ENCODE assay signal across 32 mouse cellular contexts in the genomic region with DNA sequence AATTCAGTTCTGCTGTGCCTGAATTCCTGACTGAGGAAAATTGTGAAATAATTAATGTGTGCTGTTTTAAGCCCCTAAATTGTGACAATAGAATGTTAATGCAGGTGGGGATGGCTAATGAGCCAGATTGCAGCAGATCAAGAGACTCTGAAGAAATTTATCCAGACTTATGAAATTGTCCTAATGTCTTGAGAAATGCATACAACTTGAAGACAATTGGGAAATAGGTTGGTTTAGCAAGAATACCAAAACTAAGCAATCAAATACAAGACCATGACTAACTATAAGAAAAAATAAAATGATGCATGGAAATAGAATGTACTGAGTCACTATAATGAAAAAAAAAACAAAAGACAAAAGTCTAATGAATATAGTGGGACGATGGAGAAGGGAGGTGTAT.
DNase-seq lines count a peak whose midpoint lies in the region; ATAC-seq lines count a peak whose summit lies in the region.
"Had no signal": no experiment of that assay in that cellular context is flagged by ENCODE, and none has a peak within 500 bp of the region (broad histone marks: within the 10 kb centered on the region; RNA-seq: fewer than 3 reads in every experiment).

No protein-coding gene starts in this region.

- no peaks in the 10 kb centered on the region for H3K36me3 ChIP-seq in hindbrain, embryonic 16.5 days (ENCODE audit: control insufficient read depth, insufficient read depth, low read length)
- H3K36me3 ChIP-seq: embryonic facial prominence, embryonic 10.5 days; embryonic facial prominence, embryonic 13.5 days; forebrain, embryonic 12.5 days; forebrain, embryonic 15.5 days; G1E; heart, embryonic 12.5 days; heart, embryonic 15.5 days; hindbrain, embryonic 10.5 days; hindbrain, embryonic 13.5 days had no signal

- H3K4me2 ChIP-seq in hindbrain, embryonic 16.5 days (ENCODE audit: low read length) = no peak overlapping the region
- H3K4me2 ChIP-seq: embryonic facial prominence, embryonic 13.5 days; forebrain, embryonic 12.5 days; forebrain, embryonic 15.5 days; heart, embryonic 12.5 days; heart, embryonic 15.5 days; hindbrain, embryonic 13.5 days had no signal

- no peaks in the 10 kb centered on the region; the same call in 1 of the 2 replicates for H3K27me3 ChIP-seq in hindbrain, embryonic 16.5 days (replicated peaks; ENCODE audit: control insufficient read depth, insufficient read depth, low read length)
- H3K27me3 ChIP-seq: CH12.LX; embryonic facial prominence, embryonic 13.5 days; forebrain, embryonic 15.5 days; heart, embryonic 12.5 days; heart, embryonic 15.5 days had no signal

- H3K9me3 ChIP-seq in hindbrain, embryonic 16.5 days (ENCODE audit: control insufficient read depth, low read length) = no peaks in the 10 kb centered on the region
- H3K9me3 ChIP-seq: embryonic facial prominence, embryonic 10.5 days; embryonic facial prominence, embryonic 13.5 days; forebrain, embryonic 12.5 days; forebrain, embryonic 15.5 days; G1E; heart, embryonic 12.5 days; heart, embryonic 15.5 days; hindbrain, embryonic 10.5 days; hindbrain, embryonic 13.5 days had no signal

- H3K27ac ChIP-seq in hindbrain, embryonic 16.5 days (ENCODE audit: low read depth, low read length) = no peak overlapping the region
- H3K27ac ChIP-seq: embryonic facial prominence, embryonic 10.5 days; embryonic facial prominence, embryonic 13.5 days; forebrain, embryonic 12.5 days; forebrain, embryonic 15.5 days; heart, embryonic 15.5 days; hindbrain, embryonic 10.5 days; hindbrain, embryonic 13.5 days; hindbrain, postnatal 0 days had no signal

- no peak overlapping the region for H3K4me3 ChIP-seq in hindbrain, embryonic 16.5 days (ENCODE audit: low read length)
- H3K4me3 ChIP-seq: embryonic facial prominence, embryonic 10.5 days; embryonic facial prominence, embryonic 13.5 days; forebrain, embryonic 12.5 days; forebrain, embryonic 15.5 days; heart, embryonic 12.5 days; heart, embryonic 15.5 days; hindbrain, embryonic 10.5 days; hindbrain, embryonic 13.5 days had no signal

- peak; percentile 93 for ATAC-seq in megakaryocyte progenitor cell, adult 5-6 weeks (replicated peaks; ENCODE audit: poor library complexity)
- ATAC-seq in monocyte, adult 5-6 weeks (replicated peaks; ENCODE audit: insufficient number of reproducible peaks, low FRiP score, low TSS enrichment, poor library complexity, severe bottlenecking) = no peak
- no peak for ATAC-seq in hindbrain, embryonic 16.5 days
- ATAC-seq: forebrain, embryonic 15.5 days; hindbrain, postnatal 0 days; inflammation-experienced regulatory T-cells, adult 6 months; intestine, embryonic 16.5 days had no signal

- H3K9ac ChIP-seq in hindbrain, embryonic 16.5 days (ENCODE audit: low read depth, low read length) = no peak overlapping the region
- H3K9ac ChIP-seq: embryonic facial prominence, embryonic 13.5 days; forebrain, embryonic 12.5 days; forebrain, embryonic 15.5 days; heart, embryonic 12.5 days; heart, embryonic 15.5 days; hindbrain, embryonic 13.5 days had no signal

- DNase-seq in 416B (ENCODE audit: low read depth) (peak; percentile 6), adipocyte (ENCODE audit: low spot score) (peak; percentile 32)
- DNase-seq in gonadal fat pad, adult 2 months (ENCODE audit: low read depth) = peak; percentile 17
- DNase-seq in adrenal gland, postnatal 14 days = no peak
- DNase-seq: adrenal gland, adult 8-10 months; adrenal gland, postnatal 36 days; B cell, adult 2 months; cerebellum, adult 2 months; cerebellum, postnatal 10 days; cerebellum, postnatal 36 days; embryo, embryonic 11 days; gastrocnemius, postnatal 25 days; heart, adult 11 months; heart, postnatal 10 days; heart, postnatal 36 days; kidney, adult 18-20 months had no signal

- 92% methylated on average over 1 of the region's 1 CpGs for WGBS in hindbrain, embryonic 16.5 days

- no peaks in the 10 kb centered on the region for H3K4me1 ChIP-seq in hindbrain, embryonic 16.5 days (ENCODE audit: control insufficient read depth, insufficient read depth, low read depth, low read length)
- H3K4me1 ChIP-seq: embryonic facial prominence, embryonic 10.5 days; embryonic facial prominence, embryonic 13.5 days; forebrain, embryonic 12.5 days; forebrain, embryonic 15.5 days; heart, embryonic 12.5 days; heart, embryonic 15.5 days; hindbrain, embryonic 10.5 days; hindbrain, embryonic 13.5 days had no signal
